Mouse (Mus musculus): Measurements from ENCODE around the gene Nr2e3.
"Not testable (repeated sequence)": the region's sequence is repeated elsewhere in the genome, so short reads cannot be mapped to it uniquely, and the experiment has no call there.

The Nr2e3 gene

GRCm38 (mm10) chr9:59951001-59951750 is 9.3 kb downstream of the Nr2e3 start:
- no peak for DNase-seq (ENCODE audit: low read depth, low spot score)

- no peak for DNase-seq (ENCODE audit: low read depth, low spot score)
Observed at GRCm38 (mm10) chr9:59949981-59950380, 10.5 kb downstream of the Nr2e3 start.

- DNase-seq (ENCODE audit: low read depth, low spot score) = no peak
Observed at GRCm38 (mm10) chr9:59949511-59949910, 10.9 kb downstream of the Nr2e3 start.

- no peak for DNase-seq (ENCODE audit: low read depth, low spot score)
Observed at GRCm38 (mm10) chr9:59948691-59949250, 11.7 kb downstream of the Nr2e3 start.

- no peak for DNase-seq (ENCODE audit: low read depth, low spot score)
Observed at GRCm38 (mm10) chr9:59948226-59948625, 12.2 kb downstream of the Nr2e3 start.

- DNase-seq (ENCODE audit: low read depth, low spot score) = no peak
Observed at GRCm38 (mm10) chr9:59947271-59947670, 13.2 kb downstream of the Nr2e3 start.

GRCm38 (mm10) chr9:59945241-59945640 is 15.2 kb downstream of the Nr2e3 start:
- DNase-seq (ENCODE audit: low read depth, low spot score) = no peak

- no peak for DNase-seq (ENCODE audit: low read depth, low spot score)
Observed at GRCm38 (mm10) chr9:59943826-59944225, 16.6 kb downstream of the Nr2e3 start.

- no peak for DNase-seq (ENCODE audit: low read depth, low spot score)
Observed at GRCm38 (mm10) chr9:59942501-59943085, 17.9 kb downstream of the Nr2e3 start.

GRCm38 (mm10) chr9:59941885-59942350 is 18.5 kb downstream of the Nr2e3 start:
- no peak for DNase-seq (ENCODE audit: low read depth, low spot score)

- no peak for DNase-seq (ENCODE audit: low read depth, low spot score)
Observed at GRCm38 (mm10) chr9:59940913-59941884, 19.3 kb downstream of the Nr2e3 start.

- DNase-seq (ENCODE audit: low read depth, low spot score) = no peak
Observed at GRCm38 (mm10) chr9:59939691-59940090, 20.8 kb downstream of the Nr2e3 start.

- no peak for DNase-seq (ENCODE audit: low read depth, low spot score)
Observed at GRCm38 (mm10) chr9:59938529-59938928, 21.9 kb downstream of the Nr2e3 start.

GRCm38 (mm10) chr9:59935866-59936265 is 24.6 kb downstream of the Nr2e3 start:
- not testable (repeated sequence) for DNase-seq (ENCODE audit: low read depth, low spot score)

GRCm38 (mm10) chr9:59930248-59930647 is 30.2 kb downstream of the Nr2e3 start:
- no peak for DNase-seq (ENCODE audit: low read depth, low spot score)

- DNase-seq (ENCODE audit: low read depth, low spot score) = no peak
Observed at GRCm38 (mm10) chr9:59914761-59915160, 45.7 kb downstream of the Nr2e3 start.

GRCm38 (mm10) chr9:59903382-59903781 is 57.1 kb downstream of the Nr2e3 start:
- DNase-seq (ENCODE audit: low read depth, low spot score) = no peak
